Mouse (Mus musculus) cortical plate, adult 2 months (tissue): ENCODE measurements around the gene Fsd1.

Source experiments
- CTCF ChIP-seq: fragments of 200-500 bp; IDR thresholded peaks from 2 replicates; pipeline ENCODE4 v1.5.1; 2011; ENCODE audit warnings: mild to moderate bottlenecking, control low read depth, low read length; ENCODE audit not compliant: insufficient read depth; ENCODE audit errors: extremely low read depth
- POLR2A ChIP-seq: fragments of 200-500 bp; IDR thresholded peaks from 2 replicates; pipeline ENCODE4 v1.6.1; 2011; ENCODE audit warnings: mild to moderate bottlenecking, low read length, control low read depth; ENCODE audit not compliant: insufficient read depth; ENCODE audit errors: extremely low read depth

DNA sequence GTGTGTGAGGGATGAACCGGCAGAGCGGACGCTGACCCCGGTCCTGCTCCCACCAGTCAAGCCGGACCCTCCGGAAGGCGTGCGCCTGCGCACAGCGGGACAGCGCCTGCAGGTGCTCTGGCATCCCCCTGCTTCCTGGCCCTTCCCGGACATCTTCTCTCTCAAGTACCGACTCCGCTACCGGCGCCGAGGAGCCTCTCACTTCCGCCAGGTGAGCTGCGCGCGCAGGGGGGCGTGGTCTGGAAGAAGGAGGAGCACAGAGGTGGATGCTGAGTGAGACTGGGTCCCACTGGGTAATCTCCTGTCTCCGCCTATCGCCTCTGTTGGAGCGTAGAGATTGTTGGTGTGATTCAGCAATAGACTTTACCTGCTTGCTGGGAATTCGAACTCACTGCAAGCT is 30.2 kb upstream of the Fsd1 start:
- TF ChIP-seq CTCF (no peak), POLR2A (peak; percentile 61; the same call in 1 of the 2 replicates)
